Mouse (Mus musculus) left cerebral cortex, postnatal 10 days (tissue): ENCODE data around the gene Pold3. TPM values are rescaled to one million over a fixed set of nuclear protein-coding genes. Genes with fewer than 3 reads are reported as not detected.

Experiments
- DNase-seq, 2 experiments: peaks; one replicate each; pipeline ENCODE4 v3.0.0; 2021 to 2022; ENCODE audit warnings: low spot score in 2 of 2, mixed read lengths in 1 of 2; ENCODE audit errors: extremely low spot score in 1 of 2
- intact Hi-C: fragments of 180-260 bp; cut with DNase I; formaldehyde crosslinking; loops from one replicate; pipeline ENCODE4 v1.15.1; 2025
- total RNA-seq, 2 experiments: library from RNA; stranded (reverse); gene quantifications; 2 replicates each; pipeline ENCODE4 v1.2.3; 2021

Pold3 gene
- 10 to 100 TPM; 32.6 to 36.3 TPM for total RNA-seq

GRCm38 (mm10) chr7:100121376-100121789, at the start of gene Pold3:
Gene Pold3, minus strand, starts transcription at chr7:100121565.
- intact Hi-C loops, result loop anchor here (5.0 to 10.0 kb wide), 2 partner anchors 66 to 113 kb away; no protein-coding TSS in a partner anchor
- DNase-seq, result peak; percentile 98 to 99

GRCm38 (mm10) chr7:100170756-100171155, 49.4 kb upstream of the Pold3 start:
- DNase-seq, result no peak
- intact Hi-C loops, result no loop called here

GRCm38 (mm10) chr7:100168654-100169053, 47.3 kb upstream of the Pold3 start:
- intact Hi-C loops, result no loop called here
- no peak for DNase-seq

- no peak for DNase-seq
Observed at GRCm38 (mm10) chr7:100163506-100163905, 42.1 kb upstream of the Pold3 start.

GRCm38 (mm10) chr7:100160006-100160405, 38.6 kb upstream of the Pold3 start:
- DNase-seq, result no peak
- intact Hi-C loops, result no loop called here

More at GRCm38 (mm10) chr7:100163506-100163905, 42.1 kb upstream of the Pold3 start:
- intact Hi-C loops, result no loop called here

GRCm38 (mm10) chr7:100159105-100159841, 37.9 kb upstream of the Pold3 start, which contains the start of gene Lipt2:
Gene Lipt2, plus strand, starts transcription at chr7:100159277.
- DNase-seq, result peak; percentile 74 to 95
- intact Hi-C loops, result no loop called here

- no peak for DNase-seq
- intact Hi-C loops, result no loop called here
Observed at GRCm38 (mm10) chr7:100157669-100158068, 36.3 kb upstream of the Pold3 start.

GRCm38 (mm10) chr7:100150626-100151025, 29.3 kb upstream of the Pold3 start:
- intact Hi-C loops, result no loop called here
- DNase-seq, result peak in 1 of 2 experiments; percentile 22

GRCm38 (mm10) chr7:100150086-100150485, 28.7 kb upstream of the Pold3 start:
- DNase-seq, result no peak
- intact Hi-C loops, result no loop called here

- intact Hi-C loops, result no loop called here
- DNase-seq, result no peak
Observed at GRCm38 (mm10) chr7:100148586-100148985, 27.2 kb upstream of the Pold3 start.

- intact Hi-C loops, result no loop called here
- DNase-seq, result no peak
Observed at GRCm38 (mm10) chr7:100140591-100140990, 19.2 kb upstream of the Pold3 start.

- DNase-seq, result no peak
- intact Hi-C loops, result no loop called here
Observed at GRCm38 (mm10) chr7:100138075-100138474, 16.7 kb upstream of the Pold3 start.

GRCm38 (mm10) chr7:100137038-100137437, 15.7 kb upstream of the Pold3 start:
- DNase-seq, result peak in 1 of 2 experiments; percentile 55
- intact Hi-C loops, result no loop called here

- intact Hi-C loops, result no loop called here
- no peak for DNase-seq
Observed at GRCm38 (mm10) chr7:100132379-100132778, 11.0 kb upstream of the Pold3 start.

- intact Hi-C loops, result no loop called here
- no peak for DNase-seq
Observed at GRCm38 (mm10) chr7:100130592-100130991, 9.2 kb upstream of the Pold3 start.

- intact Hi-C loops, result loop anchor here (10.0 kb wide), 1 partner anchor 106 kb away; no protein-coding TSS in a partner anchor
- DNase-seq, result no peak
Observed at GRCm38 (mm10) chr7:100128262-100129041, 7.1 kb upstream of the Pold3 start.

GRCm38 (mm10) chr7:100126514-100126913, 5.1 kb upstream of the Pold3 start:
- intact Hi-C loops, result loop anchor here (10.0 kb wide), 1 partner anchor 108 kb away; no protein-coding TSS in a partner anchor
- no peak for DNase-seq

- no peak for DNase-seq
- intact Hi-C loops, result loop anchor here (10.0 kb wide), 1 partner anchor 110 kb away; no protein-coding TSS in a partner anchor
Observed at GRCm38 (mm10) chr7:100125166-100125565, 3.8 kb upstream of the Pold3 start.

- DNase-seq, result peak in 1 of 2 experiments; percentile 39
- intact Hi-C loops, result loop anchor here (5.0 to 10.0 kb wide), 2 partner anchors 63 to 111 kb away; no protein-coding TSS in a partner anchor
Observed at GRCm38 (mm10) chr7:100124211-100124610, 2.8 kb upstream of the Pold3 start.
